In genomic region chr1:79643411-79644110, GRCm38 (mm10) we compare ENCODE assay signal across 30 mouse cellular contexts. TPM values are rescaled to one million over a fixed set of nuclear protein-coding genes. Genes with fewer than 3 reads are reported as not detected.
A peak's percentile ranks its signal among the peaks of the same experiment; 100 is the strongest.
DNase-seq lines count a peak whose midpoint lies in the region; ATAC-seq and TF ChIP-seq lines count a peak whose summit lies in the region.
"Had no signal": no experiment of that assay in that cellular context is flagged by ENCODE, and none has a peak within 500 bp of the region (broad histone marks: within the 10 kb centered on the region; RNA-seq: fewer than 3 reads in every experiment).

No protein-coding gene starts in this region.

- peak in 1 of 2 experiments; percentile 24 for DNase-seq in spleen, adult 2 months (ENCODE audit: low read depth in 1 of 2, low spot score in 2 of 2)
- DNase-seq in spleen, adult 12 weeks (ENCODE audit: low spot score), result no peak
- peak; percentile 61 for DNase-seq in CD4-positive helper T cell, adult 2 months (ENCODE audit: low read depth, low spot score)
- DNase-seq in MEL-GATA-1-ER (ENCODE audit: extremely low read depth, low read depth), result peak; percentile 4
- no peak for DNase-seq in layer of hippocampus, adult 8-10 months (ENCODE audit: low spot score in 2 of 2)
- DNase-seq in urinary bladder, postnatal 36 days (ENCODE audit: low spot score in 2 of 2), result no peak
- DNase-seq in layer of hippocampus, postnatal 10 days (ENCODE audit: low spot score in 2 of 2), result no peak
- DNase-seq: adrenal gland, adult 2 months; cerebellum, adult 2 months; cerebellum, postnatal 14 days; forebrain, postnatal 0 days; gastrocnemius, postnatal 10 days; heart, postnatal 14 days; kidney, adult 8-10 months; kidney, postnatal 4 days; lung, postnatal 4 days; retina, postnatal 1 day; right cerebral cortex, postnatal 14 days had no signal

- no peak for TF ChIP-seq CTCF in spleen, adult 2 months (IDR thresholded peaks at IDR 0.05; ENCODE audit: extremely low read depth, insufficient read depth, insufficient read length, insufficient replicate concordance)

- H3K36me3 ChIP-seq in spleen, adult 2 months (ENCODE audit: control insufficient read depth, insufficient read depth, low read length), result no peaks in the 10 kb centered on the region; the same call in 1 of the 2 replicates
- H3K36me3 ChIP-seq: G1E; hindbrain, embryonic 10.5 days; hindbrain, embryonic 15.5 days; limb, embryonic 12.5 days; midbrain, embryonic 13.5 days; neural tube, embryonic 15.5 days had no signal

- H3K27ac ChIP-seq in spleen, adult 2 months (ENCODE audit: insufficient read depth, low read length), result peak overlapping the region; percentile 13; the same call in 1 of the 2 replicates
- H3K27ac ChIP-seq: hindbrain, embryonic 10.5 days; hindbrain, embryonic 15.5 days; kidney, postnatal 0 days; left cerebral cortex, adult 2 months; limb, embryonic 12.5 days; midbrain, embryonic 13.5 days; neural tube, embryonic 15.5 days had no signal

- no peak for TF ChIP-seq POLR2A in spleen, adult 2 months (IDR thresholded peaks at IDR 0.05; ENCODE audit: low read depth, low read length)

- H3K4me1 ChIP-seq in spleen, adult 2 months (ENCODE audit: control insufficient read depth, insufficient read depth, insufficient read length), result peaks cover 13% of the 10 kb centered on the region
- H3K4me1 ChIP-seq: hindbrain, embryonic 10.5 days; limb, embryonic 12.5 days; midbrain, embryonic 13.5 days; neural tube, embryonic 15.5 days had no signal

- no peaks in the 10 kb centered on the region for H3K27me3 ChIP-seq in spleen, adult 2 months (ENCODE audit: control insufficient read depth, insufficient read depth, low read length)
- H3K27me3 ChIP-seq: hindbrain, embryonic 15.5 days; limb, embryonic 12.5 days; megakaryocyte, embryonic 14.5 days; midbrain, embryonic 13.5 days; neural tube, embryonic 15.5 days had no signal

- 49% methylated on average over 6 of the region's 6 CpGs for WGBS in spleen, adult 2 months

- peak; percentile 77 for ATAC-seq in inflammation-experienced regulatory T-cells, adult 6 months
- ATAC-seq: forebrain, postnatal 0 days; intestine, embryonic 16.5 days; midbrain, embryonic 13.5 days had no signal

- no peak overlapping the region for H3K4me3 ChIP-seq in spleen, adult 2 months (ENCODE audit: extremely low read depth, insufficient read depth, insufficient read length)
- H3K4me3 ChIP-seq: erythroblast, embryonic 14.5 days; hindbrain, embryonic 10.5 days; hindbrain, embryonic 15.5 days; left cerebral cortex, adult 2 months; limb, embryonic 12.5 days; megakaryocyte, embryonic 14.5 days; midbrain, embryonic 13.5 days; neural tube, embryonic 15.5 days had no signal

RNA-seq across cellular contexts. Expression of gene Ap1s3, which starts 28.2 kb away (rescaled TPM):
- 65.9 and 138 TPM in 2 replicates for polyA plus RNA-seq in spleen, adult 2 months (2012; rRNA removed)
- 1 to 10 TPM; 1.8 to 3.5 (median 3.0) TPM for polyA plus RNA-seq in inflammation-experienced regulatory T-cells, adult 6 months (2017; shearing (Covaris generic))
- 1 to 10 TPM; 1.7 to 2.9 (median 1.8) TPM for total RNA-seq in layer of hippocampus, adult 8-10 months (2022)
- total RNA-seq in layer of hippocampus, postnatal 10 days (2021), result 1 to 10 TPM; 1.7 to 2.1 TPM

Comparison
In these comparisons a context has a peak if more than half of its experiments do, and no peak if none do; other contexts are left out.
1. DNase-seq: peak in CD4-positive helper T cell, adult 2 months (single experiment) and MEL-GATA-1-ER (single experiment); none in spleen, adult 12 weeks (single experiment), layer of hippocampus, adult 8-10 months (0 of 2), urinary bladder, postnatal 36 days (0 of 2) and layer of hippocampus, postnatal 10 days (0 of 2).